Mouse (Mus musculus) limb, embryonic 11.5 days (tissue): Measurements from ENCODE around the gene Mob2. TPM values are rescaled to one million over a fixed set of nuclear protein-coding genes. Genes with fewer than 3 reads are reported as not detected.

Experiments
- ATAC-seq: fragments of 200-750 bp; cut with Nextera tagmentation; 2 replicates; pipeline ENCODE4 v1.8.0; 2017; ENCODE audit warnings: low read depth; ENCODE audit not compliant: insufficient number of reproducible peaks, low FRiP score, low TSS enrichment
- DNase-seq: peaks from one replicate; pipeline ENCODE4 v3.0.0-alpha.2; 2015; ENCODE audit warnings: low spot score
- H3K27ac ChIP-seq: fragments of 300-500 bp; sonication (generic); replicated peaks from 2 replicates; pipeline ENCODE4 v1.5.1; 2014; ENCODE audit warnings: low read depth, mild to moderate bottlenecking, low read length
- H3K27me3 ChIP-seq: fragments of 300-500 bp; sonication (generic); 2 replicates; pipeline ENCODE4 v1.6.1; 2014; ENCODE audit warnings: mild to moderate bottlenecking, low read length, mixed read lengths; ENCODE audit not compliant: control insufficient read depth, insufficient read depth
- H3K36me3 ChIP-seq: fragments of 300-500 bp; sonication (generic); 2 replicates; pipeline ENCODE4 v1.6.1; 2014; ENCODE audit warnings: mild to moderate bottlenecking, low read length, moderate library complexity, mixed read lengths; ENCODE audit not compliant: control insufficient read depth, insufficient read depth
- H3K4me1 ChIP-seq: fragments of 300-500 bp; sonication (generic); 2 replicates; pipeline ENCODE4 v1.6.1; 2014; ENCODE audit warnings: low read length, mixed read lengths; ENCODE audit not compliant: control insufficient read depth, insufficient read depth
- H3K4me2 ChIP-seq: fragments of 300-500 bp; sonication (generic); 2 replicates; pipeline ENCODE4 v1.6.1; 2014; ENCODE audit warnings: low read depth, mild to moderate bottlenecking, moderate library complexity; ENCODE audit not compliant: severe bottlenecking
- H3K4me3 ChIP-seq: fragments of 300-500 bp; sonication (generic); 2 replicates; pipeline ENCODE4 v1.5.1; 2014; ENCODE audit warnings: low read depth, low read length
- H3K9ac ChIP-seq: fragments of 300-500 bp; sonication (generic); 2 replicates; pipeline ENCODE4 v1.6.1; 2014; ENCODE audit warnings: mild to moderate bottlenecking, low read length
- H3K9me3 ChIP-seq: fragments of 300-500 bp; sonication (generic); 2 replicates; pipeline ENCODE4 v1.6.1; 2016; ENCODE audit warnings: low read length; ENCODE audit not compliant: control insufficient read depth
- WGBS: fragments of 180-500 bp; shearing (Covaris S2); extraction: QIAGEN DNeasy Blood & Tissue Kit; methylation state at CpG from one replicate; pipeline ENCODE4 v1.1.7; 2014; 5-methylcytosine and 5-hydroxymethylcytosine counted together
- polyA plus RNA-seq: library from polyadenylated mRNA; unstranded; fragments of >200 nt; fragmentation: Nextera tagmentation; extraction: Ambion mirVana; gene quantifications from 2 replicates; pipeline ENCODE4 v1.2.1, GENCODE M21; 2014

Gene Mob2
- polyA plus RNA-seq, 1 experiment from 2014 or later = 62.7 TPM

GRCm38 (mm10) chr7:142091848-142092247 is 31.0 kb upstream of the Mob2 start:
- no peak for DNase-seq
- WGBS = 2% methylated on average over 4 of the region's 4 CpGs
- no peak overlapping the region for H3K9ac ChIP-seq

GRCm38 (mm10) chr7:142089648-142090447 is 29.0 kb upstream of the Mob2 start:
- H3K4me2 ChIP-seq = no peak overlapping the region
- no peak overlapping the region for H3K27ac ChIP-seq
- ATAC-seq (no peak), DNase-seq (no peak)
- no peak overlapping the region for H3K4me3 ChIP-seq
- no peaks in the 10 kb centered on the region for H3K36me3 ChIP-seq
- WGBS = 60% methylated on average over 17 of the region's 17 CpGs
- H3K9me3 ChIP-seq = no peaks in the 10 kb centered on the region
- peaks cover 12% of the 10 kb centered on the region for H3K4me1 ChIP-seq
- peaks cover 52% of the 10 kb centered on the region for H3K27me3 ChIP-seq
- H3K9ac ChIP-seq = no peak overlapping the region

More at GRCm38 (mm10) chr7:142091848-142092247, 31.0 kb upstream of the Mob2 start:
- Histone ChIP-seq H3K9me3 (no peaks in the 10 kb centered on the region), H3K4me3 (no peak overlapping the region), H3K4me1 (peaks cover 19% of the 10 kb centered on the region), H3K27ac (no peak overlapping the region), H3K4me2 (no peak overlapping the region), H3K36me3 (no peaks in the 10 kb centered on the region), H3K27me3 (peaks cover 69% of the 10 kb centered on the region)
- no peak for ATAC-seq

GRCm38 (mm10) chr7:142088886-142089285 is 28.0 kb upstream of the Mob2 start:
- under 1% methylated on average over 5 of the region's 5 CpGs for WGBS
- H3K4me2 ChIP-seq = no peak overlapping the region

GRCm38 (mm10) chr7:142087069-142087652 is 26.3 kb upstream of the Mob2 start:
- Histone ChIP-seq H3K4me2 (no peak overlapping the region), H3K36me3 (no peaks in the 10 kb centered on the region), H3K9me3 (no peaks in the 10 kb centered on the region), H3K4me1 (peaks cover 12% of the 10 kb centered on the region; the same call in 1 of the 2 replicates), H3K27ac (no peak overlapping the region), H3K27me3 (peaks cover 52% of the 10 kb centered on the region), H3K4me3 (no peak overlapping the region), H3K9ac (no peak overlapping the region)
- ATAC-seq (no peak), DNase-seq (no peak)
- 88% methylated on average over 1 of the region's 1 CpGs for WGBS

More at GRCm38 (mm10) chr7:142088886-142089285, 28.0 kb upstream of the Mob2 start:
- H3K36me3 ChIP-seq = no peaks in the 10 kb centered on the region
- ATAC-seq = no peak
- H3K4me3 ChIP-seq = no peak overlapping the region
- peak; percentile 44 for DNase-seq
- H3K27ac ChIP-seq = no peak overlapping the region
- peaks cover 9% of the 10 kb centered on the region; the same call in 1 of the 2 replicates for H3K4me1 ChIP-seq
- no peaks in the 10 kb centered on the region for H3K9me3 ChIP-seq
- H3K9ac ChIP-seq = no peak overlapping the region
- H3K27me3 ChIP-seq = peaks cover 52% of the 10 kb centered on the region

GRCm38 (mm10) chr7:142086159-142086905 is 25.5 kb upstream of the Mob2 start:
- DNase-seq = no peak
- 76% methylated on average over 4 of the region's 4 CpGs for WGBS
- Histone ChIP-seq H3K4me1 (peaks cover 14% of the 10 kb centered on the region; the same call in 1 of the 2 replicates), H3K4me2 (no peak overlapping the region), H3K27me3 (peaks cover 54% of the 10 kb centered on the region), H3K27ac (no peak overlapping the region), H3K4me3 (no peak overlapping the region), H3K9ac (no peak overlapping the region), H3K36me3 (no peaks in the 10 kb centered on the region), H3K9me3 (no peaks in the 10 kb centered on the region)
- no peak for ATAC-seq

- 45% methylated on average over 3 of the region's 3 CpGs for WGBS
- Histone ChIP-seq H3K4me2 (no peak overlapping the region), H3K4me1 (peaks cover 14% of the 10 kb centered on the region; the same call in 1 of the 2 replicates), H3K36me3 (no peaks in the 10 kb centered on the region), H3K4me3 (no peak overlapping the region), H3K27ac (no peak overlapping the region), H3K9ac (no peak overlapping the region), H3K9me3 (no peaks in the 10 kb centered on the region), H3K27me3 (peaks cover 59% of the 10 kb centered on the region)
- ATAC-seq (no peak), DNase-seq (no peak)
Measured at GRCm38 (mm10) chr7:142084820-142085219, 24.0 kb upstream of the Mob2 start.

GRCm38 (mm10) chr7:142084395-142084794 is 23.5 kb upstream of the Mob2 start:
- no peak for DNase-seq
- Histone ChIP-seq H3K9ac (no peak overlapping the region), H3K4me3 (no peak overlapping the region), H3K4me2 (no peak overlapping the region), H3K9me3 (no peaks in the 10 kb centered on the region), H3K4me1 (peaks cover 14% of the 10 kb centered on the region; the same call in 1 of the 2 replicates), H3K36me3 (no peaks in the 10 kb centered on the region), H3K27ac (no peak overlapping the region), H3K27me3 (peaks cover 62% of the 10 kb centered on the region)
- no peak for ATAC-seq
- 15% methylated on average over 5 of the region's 5 CpGs for WGBS

- DNase-seq = no peak
- 26% methylated on average over 12 of the region's 12 CpGs for WGBS
Measured at GRCm38 (mm10) chr7:142083588-142084317, 22.9 kb upstream of the Mob2 start.

More at GRCm38 (mm10) chr7:142083588-142084317, 22.9 kb upstream of the Mob2 start:
- ATAC-seq = no peak
- no peak overlapping the region for H3K4me3 ChIP-seq
- no peaks in the 10 kb centered on the region for H3K36me3 ChIP-seq
- peaks cover 59% of the 10 kb centered on the region for H3K27me3 ChIP-seq
- H3K4me1 ChIP-seq = peaks cover 11% of the 10 kb centered on the region; the same call in 1 of the 2 replicates
- no peak overlapping the region for H3K27ac ChIP-seq
- H3K9ac ChIP-seq = no peak overlapping the region
- H3K4me2 ChIP-seq = no peak overlapping the region
- no peaks in the 10 kb centered on the region for H3K9me3 ChIP-seq
